Mouse (Mus musculus) CH12.LX (cell line): ENCODE measurements around the gene Sap18b. TPM values are rescaled to one million over a fixed set of nuclear protein-coding genes. Genes with fewer than 3 reads are reported as not detected.

Experiments used
- DNase-seq: peaks from one replicate; pipeline ENCODE4 v3.0.0-alpha.2; 2013; ENCODE audit errors: extremely low read depth
- H3K27ac ChIP-seq: 2 replicates; pipeline ENCODE4 v1.5.1; 2012; ENCODE audit warnings: low read depth, mild to moderate bottlenecking, control low read depth, moderate library complexity; ENCODE audit not compliant: insufficient read depth
- H3K27me3 ChIP-seq: replicated peaks from 2 replicates; pipeline ENCODE3; 2012; ENCODE audit warnings: inconsistent platforms
- H3K36me3 ChIP-seq, 2 experiments: replicated peaks in 1 of 2; 2 replicates each; pipeline versions ENCODE3 to v1.6.1; 2012; ENCODE audit warnings: inconsistent platforms in 1 of 2, low read length in 1 of 2, mild to moderate bottlenecking in 1 of 2, mixed read lengths in 1 of 2, moderate library complexity in 1 of 2; ENCODE audit not compliant: control insufficient read depth in 1 of 2, insufficient read depth in 1 of 2
- H3K4me1 ChIP-seq, 2 experiments: 2 replicates each; pipeline ENCODE4 v1.6.1; 2012; ENCODE audit warnings: inconsistent platforms in 1 of 2, moderate library complexity in 1 of 2; ENCODE audit not compliant: insufficient read depth in 2 of 2, control insufficient read depth in 1 of 2
- H3K4me2 ChIP-seq: 2 replicates; pipeline ENCODE4 v1.6.1; 2012; ENCODE audit warnings: low read depth, mild to moderate bottlenecking, control low read depth; ENCODE audit not compliant: poor library complexity, insufficient read depth, severe bottlenecking
- H3K4me3 ChIP-seq, 3 experiments: fragments of 150-350 bp in 1 of 3; sonication (generic) in 1 of 3; replicated peaks in 1 of 3; 2 replicates each; pipeline versions ENCODE3 to v1.5.1; 2011 to 2012; ENCODE audit warnings: low read depth in 2 of 3, low read length in 2 of 3, mild to moderate bottlenecking in 2 of 3, moderate library complexity in 2 of 3, control low read depth in 1 of 3, improper control_type of control experiment in 1 of 3, inconsistent platforms in 1 of 3, mixed read lengths in 1 of 3; ENCODE audit not compliant: poor library complexity in 1 of 3
- H3K79me2 ChIP-seq: replicated peaks from 2 replicates; pipeline ENCODE4 v1.6.1; 2012; ENCODE audit warnings: mild to moderate bottlenecking, moderate library complexity; ENCODE audit not compliant: control insufficient read depth, poor library complexity, insufficient read depth, severe bottlenecking; ENCODE audit errors: extremely low read depth
- H3K9ac ChIP-seq: 2 replicates; pipeline ENCODE4 v1.6.1; 2012; ENCODE audit warnings: low read depth, mild to moderate bottlenecking, control low read depth, moderate library complexity; ENCODE audit not compliant: insufficient read depth
- H3K9me3 ChIP-seq: replicated peaks from 2 replicates; pipeline ENCODE3; 2012; ENCODE audit warnings: low read length, inconsistent platforms, mixed read lengths
- CHD2 ChIP-seq: IDR thresholded peaks from 2 replicates; pipeline ENCODE4 v1.6.1; 2011; ENCODE audit warnings: low read length, improper control_type of control experiment
- CTCF ChIP-seq, 2 experiments: IDR thresholded peaks in 1 of 2; conservative IDR thresholded peaks in 1 of 2; 2 replicates each; pipeline ENCODE4 v1.5.1; 2011 to 2012; ENCODE audit warnings: low read depth in 2 of 2, low read length in 2 of 2, improper control_type of control experiment in 1 of 2, inconsistent platforms in 1 of 2, mild to moderate bottlenecking in 1 of 2, moderate library complexity in 1 of 2
- E2F4 ChIP-seq: IDR thresholded peaks from 2 replicates; pipeline ENCODE4 v1.6.1; 2011; ENCODE audit warnings: low read depth, low read length, improper control_type of control experiment; ENCODE audit not compliant: insufficient replicate concordance
- ELF1 ChIP-seq: IDR thresholded peaks from 2 replicates; pipeline ENCODE4 v1.6.1; 2014; ENCODE audit warnings: low read depth, mild to moderate bottlenecking, inconsistent platforms, low read length, improper control_type of control experiment
- ETS1 ChIP-seq: conservative IDR thresholded peaks from 2 replicates; pipeline ENCODE4 v1.6.1; 2012; ENCODE audit warnings: low read depth, mild to moderate bottlenecking, inconsistent platforms, low read length, improper control_type of control experiment, moderate library complexity
- IRF4 ChIP-seq: IDR thresholded peaks from 2 replicates; pipeline ENCODE4 v1.6.1; 2014; ENCODE audit warnings: low read depth, mild to moderate bottlenecking, inconsistent platforms, low read length, improper control_type of control experiment
- JUN ChIP-seq: IDR thresholded peaks from 2 replicates; pipeline ENCODE4 v1.6.1; 2011; ENCODE audit warnings: low read depth, mild to moderate bottlenecking, low read length, improper control_type of control experiment, moderate library complexity; ENCODE audit not compliant: insufficient read depth
- JUND ChIP-seq: conservative IDR thresholded peaks from 2 replicates; pipeline ENCODE4 v1.6.1; 2011; ENCODE audit warnings: low read depth, low read length, improper control_type of control experiment
- KAT2A ChIP-seq: IDR thresholded peaks from 2 replicates; pipeline ENCODE4 v1.6.1; 2012; ENCODE audit warnings: low read length, improper control_type of control experiment, inconsistent platforms; ENCODE audit not compliant: insufficient replicate concordance
- MAFK ChIP-seq: IDR thresholded peaks from 2 replicates; pipeline ENCODE4 v1.6.1; 2011; ENCODE audit warnings: low read length, improper control_type of control experiment; ENCODE audit not compliant: insufficient replicate concordance
- MYC ChIP-seq: IDR thresholded peaks from 2 replicates; pipeline ENCODE4 v1.6.1; 2011; ENCODE audit warnings: low read depth, mild to moderate bottlenecking, improper control_type of control experiment, low read length
- POLR2AphosphoS2 ChIP-seq: IDR thresholded peaks from 2 replicates; pipeline ENCODE4 v1.6.1; 2011; ENCODE audit warnings: low read depth, low read length, improper control_type of control experiment
- RAD21 ChIP-seq: IDR thresholded peaks from 2 replicates; pipeline ENCODE4 v1.6.1; 2011; ENCODE audit warnings: low read depth, mild to moderate bottlenecking, low read length, improper control_type of control experiment, moderate library complexity
- SMC3 ChIP-seq: IDR thresholded peaks from 2 replicates; pipeline ENCODE4 v1.6.1; 2011; ENCODE audit warnings: low read depth, low read length, improper control_type of control experiment
- USF1 ChIP-seq: IDR thresholded peaks from 2 replicates; pipeline ENCODE4 v1.6.1; 2014; ENCODE audit warnings: low read depth, mild to moderate bottlenecking, inconsistent platforms, low read length, improper control_type of control experiment
- ZNF384 ChIP-seq: IDR thresholded peaks from 2 replicates; pipeline ENCODE4 v1.6.1; 2012; ENCODE audit warnings: low read depth, low read length, improper control_type of control experiment, inconsistent platforms
- dilution Hi-C: fragments of 300-500 bp; cut with MboI; formaldehyde crosslinking; loops from 2 replicates; pipeline ENCODE4 v1.14.3; 2020; ENCODE audit warnings: low sequenced_read_pairs; ENCODE audit not compliant: extremely low pct_unique_long_range_greater_than_20kb, extremely low pct_ligation_motif_present
- in situ Hi-C: fragments of 300-500 bp; cut with MboI; formaldehyde crosslinking; loops from 3 replicates; pipeline ENCODE4 v1.14.3; 2019; ENCODE audit warnings: low sequenced_read_pairs, low pct_ligation_motif_present, low pct_unique_long_range_greater_than_20kb, mixed read lengths
- polyA plus RNA-seq: library from polyadenylated mRNA; unstranded; fragments of >175 nt; gene quantifications from 2 replicates; pipeline ENCODE4 v1.2.1, GENCODE M21; 2012; ENCODE audit warnings: low read depth; ENCODE audit not compliant: insufficient read length
- total RNA-seq, 2 experiments: library from RNA; depleted of rRNA; stranded (reverse); fragments of 300-350 nt in 1 of 2; fragments of >200 nt in 1 of 2; gene quantifications; 2 replicates each; pipeline ENCODE4 v1.2.3; 2012 to 2014

The Sap18b gene
- total and polyA plus RNA-seq, 3 experiments = 141 to 355 (median 305) TPM

DNA sequence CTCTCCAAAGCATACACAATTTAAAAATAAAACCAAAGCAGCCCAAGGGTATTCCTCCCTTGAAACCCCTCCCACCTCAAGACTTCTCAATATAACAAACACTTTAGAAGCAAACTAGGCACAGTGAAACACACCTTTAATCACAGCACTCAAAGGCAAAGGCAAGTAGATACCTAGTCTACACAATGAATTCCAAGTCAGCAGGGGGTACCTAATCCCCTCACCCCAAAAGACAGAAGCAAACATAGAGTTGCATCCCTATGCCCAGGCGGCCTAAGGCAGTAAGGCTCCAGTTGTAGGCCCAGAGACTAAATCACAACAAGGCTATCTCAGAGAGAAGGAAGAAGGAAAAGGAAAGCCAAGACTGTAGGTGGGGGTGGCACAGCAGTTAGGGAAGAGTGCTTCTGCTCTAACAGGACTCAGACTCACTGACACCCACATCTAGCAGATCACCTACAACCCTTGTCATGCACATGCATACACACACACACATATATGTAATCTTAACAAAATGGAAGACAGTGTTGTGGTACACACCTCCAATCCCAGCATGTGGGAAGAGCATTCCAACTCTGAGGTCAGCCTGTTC lies 23.6 kb upstream of the Sap18b start:
- no peak overlapping the region for H3K27ac ChIP-seq
- H3K4me3 ChIP-seq = no peak overlapping the region
- H3K9ac ChIP-seq = no peak overlapping the region
- no peaks in the 10 kb centered on the region for H3K27me3 ChIP-seq
- dilution Hi-C loops (no loop called here), in situ Hi-C loops (no loop called here)
- H3K36me3 ChIP-seq = peaks cover 24 to 67% of the 10 kb centered on the region in 2 experiments
- peaks cover 98% of the 10 kb centered on the region for H3K79me2 ChIP-seq
- peaks cover 21 to 63% of the 10 kb centered on the region in 2 experiments for H3K4me1 ChIP-seq
- TF ChIP-seq ETS1 (no peak), JUN (no peak), POLR2AphosphoS2 (no peak), SMC3 (no peak), ELF1 (no peak), JUND (no peak), MAFK (no peak), CTCF (conservative IDR thresholded peaks at IDR 0.05 in 1 of 2, IDR thresholded peaks at IDR 0.05 in 1 of 2; ENCODE audit: low read depth in 2 of 2, low read length in 2 of 2) (no peak), KAT2A (no peak)
- H3K9me3 ChIP-seq = no peaks in the 10 kb centered on the region
- no peak for DNase-seq
- H3K4me2 ChIP-seq = no peak overlapping the region

DNA sequence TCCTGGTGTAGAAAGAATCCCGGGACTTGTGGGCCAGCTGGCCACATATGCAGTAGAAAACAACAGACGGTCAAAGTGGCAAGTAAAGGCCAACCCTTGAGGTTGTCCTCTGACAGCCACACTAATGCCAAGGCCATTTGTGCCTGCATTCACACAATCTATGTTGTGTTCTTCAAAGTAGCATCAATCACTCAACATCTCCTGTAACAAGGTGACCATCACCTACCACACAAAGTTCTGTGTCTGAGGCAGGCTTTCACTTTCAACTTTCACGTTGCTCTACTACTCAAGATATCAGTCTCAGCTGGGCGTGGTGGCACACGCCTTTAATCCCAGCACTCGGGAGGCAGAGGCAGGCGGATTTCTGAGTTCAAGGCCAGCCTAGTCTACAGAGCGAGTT lies 22.9 kb upstream of the Sap18b start:
- H3K27ac ChIP-seq = no peak overlapping the region
- in situ Hi-C loops = no loop called here
- no peak overlapping the region for H3K4me3 ChIP-seq
- H3K79me2 ChIP-seq = peaks cover 98% of the 10 kb centered on the region
- no peaks in the 10 kb centered on the region for H3K27me3 ChIP-seq
- peak overlapping the region; percentile 32; the same call in 1 of the 2 replicates for H3K4me2 ChIP-seq
- H3K9me3 ChIP-seq = no peaks in the 10 kb centered on the region
- peaks cover 24 to 67% of the 10 kb centered on the region in 2 experiments for H3K36me3 ChIP-seq
- no peak for TF ChIP-seq ZNF384
- TF ChIP-seq ELF1 = no peak
- TF ChIP-seq IRF4 = no peak
- TF ChIP-seq USF1 = no peak
- TF ChIP-seq MYC = no peak
- TF ChIP-seq MAFK = no peak
- TF ChIP-seq CHD2 = no peak
- no peak for TF ChIP-seq E2F4
- no peak for TF ChIP-seq RAD21
- TF ChIP-seq, all 38 proteins: peak for 0
- no peak for DNase-seq
- Histone ChIP-seq H3K4me1 (peaks cover 21 to 63% of the 10 kb centered on the region in 2 experiments), H3K9ac (no peak overlapping the region)
- dilution Hi-C loops = no loop called here
